Mouse (Mus musculus) thymus, adult 2 months (tissue): ENCODE measurements around the gene Tfrc. TPM values are rescaled to one million over a fixed set of nuclear protein-coding genes. Genes with fewer than 3 reads are reported as not detected.
A peak's percentile ranks its signal among the peaks of the same experiment; 100 is the strongest.

Experiments used
- DNase-seq: peaks from one replicate; pipeline ENCODE4 v3.0.0; 2021
- H3K27ac ChIP-seq: fragments of 200-500 bp; 2 replicates; pipeline ENCODE4 v1.5.1; 2012; ENCODE audit warnings: low read length, control low read depth; ENCODE audit not compliant: control insufficient read depth, insufficient read depth
- H3K27me3 ChIP-seq: fragments of 200-500 bp; 2 replicates; pipeline ENCODE4 v1.6.1; 2012; ENCODE audit warnings: mild to moderate bottlenecking, low read length, moderate library complexity, mixed read lengths; ENCODE audit not compliant: control insufficient read depth, insufficient read depth
- H3K36me3 ChIP-seq: fragments of 200-500 bp; 2 replicates; pipeline ENCODE4 v1.6.1; 2012; ENCODE audit warnings: mild to moderate bottlenecking, low read length, moderate library complexity; ENCODE audit not compliant: control insufficient read depth, insufficient read depth
- H3K4me1 ChIP-seq: fragments of 200-500 bp; replicated peaks from 2 replicates; pipeline ENCODE4 v1.6.1; 2012; ENCODE audit warnings: low read length; ENCODE audit not compliant: control insufficient read depth, insufficient read depth
- H3K4me3 ChIP-seq: fragments of 200-500 bp; 2 replicates; pipeline ENCODE4 v1.5.1; 2012; ENCODE audit warnings: mild to moderate bottlenecking, low read length, control low read depth, moderate library complexity; ENCODE audit not compliant: control insufficient read depth, insufficient read depth
- CTCF ChIP-seq: fragments of 200-500 bp; IDR thresholded peaks from 2 replicates; pipeline ENCODE4 v1.5.1; 2012; ENCODE audit warnings: mild to moderate bottlenecking, control low read depth, low read length, moderate library complexity, borderline replicate concordance; ENCODE audit not compliant: control insufficient read depth, poor library complexity, insufficient read depth; ENCODE audit errors: extremely low read depth
- POLR2A ChIP-seq: fragments of 200-500 bp; IDR thresholded peaks from 2 replicates; pipeline ENCODE4 v1.6.1; 2012; ENCODE audit warnings: mild to moderate bottlenecking, low read length, control low read depth, moderate library complexity; ENCODE audit not compliant: control insufficient read depth, poor library complexity, insufficient read depth; ENCODE audit errors: extremely low read depth
- WGBS: fragments of 180-500 bp; shearing (Covaris S2); methylation state at CpG from one replicate; pipeline ENCODE4 v1.1.7; 2018; 5-methylcytosine and 5-hydroxymethylcytosine counted together
- polyA plus RNA-seq: library from polyadenylated mRNA; depleted of rRNA; stranded (reverse); fragments of >200 nt; gene quantifications from 2 replicates; pipeline ENCODE4 v1.2.3, GENCODE M21; 2012

Tfrc gene
- polyA plus RNA-seq, 1 experiment: 14.2 TPM

DNA sequence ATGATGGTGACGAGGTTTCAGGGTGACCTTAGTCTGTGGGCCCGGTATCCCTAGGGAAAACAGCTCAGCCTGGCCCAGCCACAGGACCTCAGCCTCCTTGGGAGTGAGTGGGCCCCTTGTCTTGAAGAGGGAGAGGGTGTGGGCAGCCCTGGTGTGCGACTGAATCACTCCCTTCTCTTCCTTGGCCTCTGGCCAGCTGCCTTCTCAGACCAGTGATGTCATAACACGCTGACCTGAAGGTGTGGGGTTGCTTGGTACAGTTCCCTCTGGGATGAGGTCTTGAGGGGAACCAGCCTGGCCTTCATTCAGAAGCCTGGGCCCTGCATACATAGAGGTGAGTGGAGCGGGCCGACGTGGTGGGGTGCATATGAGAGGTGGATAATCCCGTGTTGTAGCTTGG lies 48.1 kb downstream of the Tfrc start:
- Histone ChIP-seq H3K4me1 (peaks cover 60% of the 10 kb centered on the region), H3K27me3 (no peaks in the 10 kb centered on the region), H3K27ac (no peak overlapping the region), H3K4me3 (no peak overlapping the region), H3K36me3 (no peaks in the 10 kb centered on the region)
- DNase-seq: no peak
- WGBS: 92% methylated on average over 8 of the region's 8 CpGs
- TF ChIP-seq POLR2A: no peak
- TF ChIP-seq CTCF: no peak

DNA sequence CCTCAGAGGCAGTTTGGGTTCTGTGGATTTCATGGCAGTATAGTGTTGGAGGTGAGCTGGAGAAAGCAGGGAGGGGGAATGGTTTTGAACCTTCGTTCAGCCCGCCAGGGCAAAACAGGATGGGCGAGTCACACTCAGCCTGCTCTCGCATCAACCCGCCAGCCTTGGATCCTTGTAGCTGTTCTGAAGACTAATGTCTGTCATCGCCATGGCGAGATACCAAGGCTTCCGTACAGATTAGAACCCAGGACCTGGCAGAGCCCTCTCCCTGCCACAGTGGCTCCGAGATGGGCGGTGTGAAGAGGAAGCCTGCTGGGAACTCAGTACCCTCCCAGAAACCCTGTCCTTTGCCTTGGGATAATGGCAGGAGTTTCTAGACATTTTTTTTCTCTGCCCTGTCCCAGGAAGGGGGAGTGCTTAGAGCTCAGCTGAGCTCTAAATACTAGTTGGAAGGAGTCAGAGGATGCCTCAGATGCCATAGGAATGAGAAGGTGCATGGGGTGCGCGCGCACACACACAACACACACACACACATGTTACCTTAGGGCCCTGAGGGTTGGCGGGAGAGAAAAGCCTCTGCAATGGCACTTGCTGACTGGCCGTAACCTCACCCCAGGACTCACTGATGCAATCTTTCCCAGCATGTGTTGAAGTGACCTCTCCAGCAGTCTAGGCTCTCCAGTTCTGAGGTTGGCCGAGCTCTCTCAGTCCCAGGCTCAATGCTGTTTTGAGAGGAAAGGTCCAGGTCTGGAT lies 49.0 kb downstream of the Tfrc start:
- no peak for DNase-seq
- WGBS: 99% methylated on average over 16 of the region's 16 CpGs
- TF ChIP-seq POLR2A (no peak; the same call in 1 of the 2 replicates), CTCF (no peak)
- Histone ChIP-seq H3K4me1 (peaks cover 61% of the 10 kb centered on the region), H3K4me3 (no peak overlapping the region), H3K27me3 (no peaks in the 10 kb centered on the region), H3K27ac (no peak overlapping the region), H3K36me3 (no peaks in the 10 kb centered on the region)

DNA sequence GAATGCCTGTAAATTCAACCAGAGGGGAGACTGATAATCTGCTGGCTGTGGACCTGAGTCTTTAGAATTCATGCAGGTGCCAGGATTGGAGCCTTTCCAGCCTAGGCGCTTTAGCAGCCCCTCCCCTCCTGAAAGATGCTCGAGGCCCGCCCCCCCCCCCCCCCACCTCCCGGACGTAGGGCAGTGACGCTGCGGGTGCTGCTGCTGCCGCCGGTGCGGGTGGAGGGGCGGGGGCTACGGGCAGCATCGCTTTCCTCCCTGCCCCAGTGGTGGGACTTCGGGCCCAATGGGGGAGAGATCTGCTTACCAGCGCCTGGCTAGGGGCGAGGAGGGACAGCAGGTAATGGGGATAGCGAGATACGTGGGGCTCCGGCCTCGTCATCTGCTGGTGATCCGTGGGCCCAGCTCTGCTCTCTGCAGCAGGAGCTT lies 50.0 kb downstream of the Tfrc start:
- no peaks in the 10 kb centered on the region for H3K27me3 ChIP-seq
- TF ChIP-seq POLR2A: no peak
- no peak for TF ChIP-seq CTCF
- no peak overlapping the region for H3K27ac ChIP-seq
- H3K36me3 ChIP-seq: 0 out of 2 replicates have a peak, but pooled peaks cover under 1% of the 10 kb centered on the region
- peaks cover 66% of the 10 kb centered on the region for H3K4me1 ChIP-seq
- peak; percentile 61 for DNase-seq
- H3K4me3 ChIP-seq: peak overlapping the region; percentile 55
- WGBS: 8% methylated on average over 13 of the region's 21 CpGs

DNA sequence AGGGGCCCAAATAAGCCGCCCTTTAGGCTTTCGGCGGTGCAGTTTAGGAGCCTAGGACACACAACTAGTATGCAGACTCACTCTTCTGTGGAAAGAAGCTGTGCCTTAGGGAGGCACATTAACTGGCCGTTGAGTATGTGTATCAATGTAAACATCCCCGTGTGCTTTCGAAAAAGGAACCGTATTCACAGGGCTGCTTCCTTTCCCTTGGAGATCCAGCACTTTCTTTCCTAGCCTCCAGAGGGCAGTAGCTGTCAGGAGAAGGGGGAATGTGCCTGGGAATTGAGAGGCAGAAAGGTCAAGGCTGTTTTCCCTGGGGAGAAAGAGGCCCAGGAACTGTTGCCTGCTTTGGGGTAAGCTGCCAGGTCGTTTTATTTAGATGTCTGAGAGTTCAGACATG lies 50.7 kb downstream of the Tfrc start:
- TF ChIP-seq POLR2A (no peak), CTCF (no peak)
- Histone ChIP-seq H3K4me1 (peaks cover 66% of the 10 kb centered on the region), H3K4me3 (peak overlapping the region; percentile 55; the same call in 1 of the 2 replicates), H3K27ac (peak overlapping the region; percentile 71; the same call in 1 of the 2 replicates), H3K27me3 (no peaks in the 10 kb centered on the region), H3K36me3 (0 out of 2 replicates have a peak, but pooled peaks cover 6% of the 10 kb centered on the region)
- 35% methylated on average over 8 of the region's 8 CpGs for WGBS
- no peak for DNase-seq

- Histone ChIP-seq H3K4me1 (peaks cover 65% of the 10 kb centered on the region), H3K4me3 (no peak overlapping the region), H3K36me3 (0 out of 2 replicates have a peak, but pooled peaks cover 10% of the 10 kb centered on the region), H3K27me3 (no peaks in the 10 kb centered on the region), H3K27ac (peak overlapping the region; percentile 54)
- 0 out of 2 replicates have a peak, but pooled peaks have one; percentile 34 for TF ChIP-seq POLR2A
- TF ChIP-seq CTCF: no peak
- 3% methylated on average over 1 of the region's 1 CpGs for WGBS
- DNase-seq: peak; percentile 79
Observed at GRCm38 (mm10) chr16:32660095-32660494, 51.4 kb downstream of the Tfrc start.

DNA sequence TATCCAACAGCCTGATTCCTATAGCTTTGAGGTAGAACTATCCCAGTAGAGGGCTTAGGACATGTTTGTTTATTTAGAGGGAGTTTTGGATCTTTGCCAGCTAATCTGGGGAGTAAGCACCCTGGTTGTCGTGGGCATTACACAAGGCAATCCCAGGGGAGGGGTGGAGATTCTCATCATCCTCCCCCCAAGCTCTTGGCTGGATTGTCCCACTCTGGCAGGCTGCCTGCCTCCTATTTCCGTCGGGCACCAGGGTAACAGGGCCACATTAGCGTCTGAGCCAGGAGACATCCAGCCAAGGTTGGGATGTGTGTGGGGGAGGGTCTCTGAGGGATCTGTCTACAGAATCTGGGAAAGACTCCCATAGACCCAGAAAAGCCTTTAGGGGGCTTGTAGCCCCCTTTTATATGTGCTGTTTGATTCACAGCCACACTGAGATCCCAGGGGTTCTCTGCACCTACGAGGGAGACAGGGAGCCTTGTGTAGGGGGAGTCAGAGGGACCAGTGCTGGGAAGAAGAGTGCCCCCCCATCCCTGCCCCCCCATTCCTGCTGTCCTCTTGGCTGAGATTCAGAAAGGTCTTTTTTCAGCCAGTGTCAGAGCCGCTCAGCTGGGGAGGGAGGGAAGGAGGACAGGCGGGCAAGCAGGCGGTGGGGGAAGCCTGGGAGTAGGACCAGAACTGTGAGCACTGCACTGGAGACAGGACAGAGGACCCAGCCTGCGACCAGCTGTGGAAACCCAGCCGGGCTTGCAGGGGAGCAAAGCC lies 52.0 kb downstream of the Tfrc start:
- WGBS: 67% methylated on average over 10 of the region's 10 CpGs
- 0 out of 2 replicates have a peak, but pooled peaks cover 10% of the 10 kb centered on the region for H3K36me3 ChIP-seq
- no peak overlapping the region for H3K4me3 ChIP-seq
- no peak for DNase-seq
- TF ChIP-seq POLR2A: no peak
- no peak for TF ChIP-seq CTCF
- H3K4me1 ChIP-seq: peaks cover 70% of the 10 kb centered on the region
- no peaks in the 10 kb centered on the region for H3K27me3 ChIP-seq
- H3K27ac ChIP-seq: peak overlapping the region; percentile 54
